8 mouse cellular contexts compared by ENCODE assay signal in genomic region chr11:88425631-88426101, GRCm38 (mm10).
DNase-seq lines count a peak whose midpoint lies in the region; ATAC-seq lines count a peak whose summit lies in the region.

No protein-coding gene starts in this region.

- no peak for DNase-seq in neural tube, embryonic 10.5 days (ENCODE audit: extremely low spot score, low spot score)
- peak; percentile 25 for DNase-seq in gastrocnemius, postnatal 25 days
- peak; percentile 71 for DNase-seq in induced T-regulatory cell, adult 2 months (ENCODE audit: low read depth)
- DNase-seq in spleen, postnatal 36 days (ENCODE audit: low spot score in 2 of 2), result no peak
- no peak for DNase-seq in right cerebral cortex, adult 18-20 months
- DNase-seq in frontal cortex, postnatal 25 days (ENCODE audit: low spot score in 2 of 2), result no peak

- no peak overlapping the region for H3K4me2 ChIP-seq in neural tube, embryonic 13.5 days
- no peak overlapping the region for H3K4me2 ChIP-seq in midbrain, embryonic 13.5 days (replicated peaks)

- no peaks in the 10 kb centered on the region for H3K27me3 ChIP-seq in neural tube, embryonic 13.5 days
- H3K27me3 ChIP-seq in midbrain, embryonic 13.5 days, result no peaks in the 10 kb centered on the region

- no peaks in the 10 kb centered on the region for H3K36me3 ChIP-seq in neural tube, embryonic 13.5 days
- peaks cover 3% of the 10 kb centered on the region; the same call in 1 of the 2 replicates for H3K36me3 ChIP-seq in midbrain, embryonic 13.5 days

- H3K9ac ChIP-seq in neural tube, embryonic 13.5 days, result no peak overlapping the region
- H3K9ac ChIP-seq in midbrain, embryonic 13.5 days (replicated peaks), result no peak overlapping the region

- 44% methylated on average over 9 of the region's 9 CpGs for WGBS in neural tube, embryonic 13.5 days
- WGBS in midbrain, embryonic 13.5 days, result 49% methylated on average over 9 of the region's 9 CpGs

- no peaks in the 10 kb centered on the region for H3K9me3 ChIP-seq in neural tube, embryonic 13.5 days
- no peaks in the 10 kb centered on the region for H3K9me3 ChIP-seq in midbrain, embryonic 13.5 days

- ATAC-seq in neural tube, embryonic 13.5 days (ENCODE audit: low read depth), result no peak
- no peak for ATAC-seq in midbrain, embryonic 13.5 days

- H3K4me3 ChIP-seq in neural tube, embryonic 13.5 days, result no peak overlapping the region
- H3K4me3 ChIP-seq in midbrain, embryonic 13.5 days (replicated peaks), result no peak overlapping the region

- H3K4me1 ChIP-seq in neural tube, embryonic 13.5 days (replicated peaks), result peaks cover 93% of the 10 kb centered on the region
- peaks cover 93% of the 10 kb centered on the region for H3K4me1 ChIP-seq in midbrain, embryonic 13.5 days (replicated peaks)

- H3K27ac ChIP-seq in neural tube, embryonic 13.5 days (replicated peaks), result peak overlapping the region; percentile 61
- peak overlapping the region; percentile 42; the same call in 1 of the 2 replicates for H3K27ac ChIP-seq in midbrain, embryonic 13.5 days

Comparison
In these comparisons a context has a peak if more than half of its experiments do, and no peak if none do; other contexts are left out.
1. DNase-seq: peak in gastrocnemius, postnatal 25 days (single experiment) and induced T-regulatory cell, adult 2 months (single experiment); none in neural tube, embryonic 10.5 days (single experiment), spleen, postnatal 36 days (0 of 2), right cerebral cortex, adult 18-20 months (single experiment) and frontal cortex, postnatal 25 days (0 of 2).